Mouse (Mus musculus) spleen, adult 12 weeks (tissue): ENCODE results near the gene Gm20683.

ENCODE experiments used
- DNase-seq: peaks from one replicate; pipeline ENCODE4 v3.0.0; 2022; ENCODE audit warnings: low spot score

Gm20683 gene

DNA sequence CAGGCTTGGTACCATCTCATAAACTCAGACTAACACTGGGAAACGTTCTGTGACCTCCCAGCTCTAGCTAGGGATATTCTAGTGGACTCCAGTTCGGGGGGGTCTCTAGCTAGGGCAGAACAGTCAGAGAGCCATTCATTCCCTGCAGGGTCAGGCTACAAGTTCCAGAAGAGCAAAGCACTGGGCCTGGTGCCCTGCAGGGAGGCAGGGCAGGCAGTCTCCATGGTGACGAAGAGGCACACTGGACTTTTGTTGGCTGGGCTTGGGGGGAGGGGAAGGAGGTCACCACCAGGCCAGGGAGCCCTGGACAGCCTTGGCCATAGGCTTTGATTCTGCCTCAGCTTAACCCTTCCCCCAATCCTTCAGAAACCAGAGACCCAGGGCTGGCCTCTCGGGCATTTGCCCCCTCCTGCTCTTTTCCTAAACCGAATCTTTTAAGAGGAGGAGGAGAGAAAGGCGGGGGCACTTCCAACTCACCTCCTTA lies 45.9 kb downstream of the Gm20683 start, which contains the start of gene AC134908.4:
Gene AC134908.4, minus strand, starts transcription at position 51 of the 484 bp plus-strand sequence.
- DNase-seq: no peak

DNA sequence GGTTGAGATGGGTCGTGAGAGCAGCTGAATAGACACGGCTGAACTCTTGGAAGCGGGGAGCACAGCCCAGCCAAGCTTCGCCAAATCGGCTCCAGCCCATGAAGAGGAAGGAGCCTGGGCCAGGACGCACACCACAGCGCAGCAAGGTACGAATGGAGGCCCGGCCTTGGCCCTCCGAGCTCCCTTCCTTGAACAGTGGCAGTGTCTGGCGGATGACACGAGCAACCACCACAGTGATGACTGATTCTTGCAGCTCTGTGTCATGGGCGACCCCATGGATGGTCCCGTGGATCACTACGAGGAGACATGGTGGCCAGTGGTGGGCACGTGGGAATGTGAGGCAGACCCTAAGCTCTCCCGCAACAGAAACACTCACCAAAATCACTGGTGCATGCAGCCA lies 46.6 kb downstream of the Gm20683 start:
- DNase-seq: no peak

DNA sequence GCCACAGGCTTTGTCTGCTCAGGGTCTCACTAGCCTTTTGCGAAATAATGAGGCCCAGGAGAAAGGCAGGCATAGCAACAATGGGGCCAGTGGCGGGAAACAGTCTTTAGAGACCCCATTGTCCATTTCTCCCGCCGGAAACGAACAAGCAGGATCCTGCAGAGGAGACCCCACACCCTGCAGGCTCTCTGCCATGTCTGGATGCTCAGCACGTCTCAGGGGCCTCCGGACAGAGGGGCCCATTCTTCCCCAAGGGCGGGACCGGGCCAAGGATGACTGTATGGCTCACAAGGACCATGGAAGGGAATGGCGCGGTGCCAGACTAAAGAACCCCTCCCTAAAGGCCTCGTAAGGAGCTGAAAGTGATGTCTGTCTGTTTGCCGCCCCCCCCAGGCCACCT lies 47.4 kb downstream of the Gm20683 start:
- no peak for DNase-seq

DNA sequence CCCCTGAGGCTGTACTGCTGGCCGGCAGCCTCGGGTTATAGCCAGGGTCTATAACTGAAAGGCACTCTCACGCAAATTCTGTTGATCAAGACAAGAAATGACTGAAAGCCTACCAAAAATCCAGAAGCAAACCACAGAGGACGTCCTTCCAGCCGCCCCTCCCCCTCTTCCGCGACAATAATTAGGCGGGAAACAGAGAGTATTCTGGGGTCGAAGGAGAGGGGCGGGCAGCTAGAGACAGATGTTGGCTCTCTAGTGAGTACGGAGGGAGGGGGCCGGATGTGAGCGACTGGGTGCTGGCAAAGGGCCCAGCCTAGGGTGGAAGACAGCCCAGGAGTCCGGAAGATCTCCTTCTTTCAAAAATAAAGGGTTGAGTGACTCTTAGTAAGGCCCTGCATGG lies 48.9 kb downstream of the Gm20683 start, which contains the start of gene Fam173a:
Gene Fam173a, minus strand, starts transcription at position 287 of the 400 bp plus-strand sequence.
- peak; percentile 54 for DNase-seq

DNA sequence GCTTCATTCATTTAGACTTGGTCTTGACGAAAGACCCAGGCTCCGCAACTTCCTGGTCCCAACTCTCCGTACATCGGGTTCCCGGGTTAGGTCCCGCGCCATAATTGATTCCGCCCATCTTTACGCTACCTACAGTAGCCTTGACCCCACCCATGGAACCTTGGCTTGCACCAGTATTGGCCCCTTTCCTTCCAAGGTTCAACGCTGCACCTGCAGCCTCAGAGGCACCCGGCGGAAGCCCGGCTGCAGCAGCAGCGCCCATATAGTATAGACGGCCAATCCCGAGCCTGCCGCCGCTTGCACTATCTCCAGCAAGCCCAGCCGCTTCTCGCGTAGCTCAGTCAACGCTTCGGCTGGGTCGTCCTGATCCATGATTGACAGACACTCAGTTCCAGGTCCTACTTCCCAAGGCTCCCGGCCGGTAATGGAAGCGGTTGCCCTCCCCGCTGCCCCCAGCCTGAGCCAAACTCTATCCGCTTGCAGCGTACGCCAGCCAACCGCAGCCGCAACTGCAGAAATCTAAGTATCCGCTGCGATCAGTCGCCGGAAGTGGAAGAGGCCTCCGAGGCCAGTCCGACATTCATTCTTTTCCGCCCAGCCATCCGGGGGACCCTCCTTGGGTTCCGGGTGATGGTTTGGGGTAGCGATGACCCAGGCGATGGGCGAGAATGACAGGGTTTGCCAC lies 49.6 kb downstream of the Gm20683 start:
- DNase-seq: peak; percentile 78

DNA sequence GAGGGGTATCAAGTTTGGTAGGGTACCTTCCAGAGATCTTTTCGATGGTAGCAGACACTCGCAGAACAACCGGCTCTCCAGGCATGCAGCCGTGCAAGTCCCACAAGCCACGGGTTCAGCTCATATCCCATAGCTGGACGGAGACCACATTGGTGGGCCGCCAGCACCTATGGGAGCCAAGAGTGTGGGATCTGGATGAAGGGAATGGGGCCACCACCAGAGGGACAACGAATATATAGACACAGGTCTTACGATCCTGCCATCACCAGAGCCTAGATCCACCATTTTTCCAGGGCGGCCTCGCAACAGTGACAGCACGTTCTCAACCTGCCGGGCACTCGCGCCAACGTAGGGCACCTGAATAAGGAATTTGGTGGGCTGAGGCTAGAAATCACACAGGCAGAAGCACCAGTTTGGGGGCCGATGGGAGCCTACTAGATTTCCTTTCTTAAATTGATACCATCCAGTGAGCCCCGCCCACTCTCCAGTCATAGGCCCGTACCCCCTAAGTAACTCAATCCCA lies 50.2 kb downstream of the Gm20683 start:
- no peak for DNase-seq

DNA sequence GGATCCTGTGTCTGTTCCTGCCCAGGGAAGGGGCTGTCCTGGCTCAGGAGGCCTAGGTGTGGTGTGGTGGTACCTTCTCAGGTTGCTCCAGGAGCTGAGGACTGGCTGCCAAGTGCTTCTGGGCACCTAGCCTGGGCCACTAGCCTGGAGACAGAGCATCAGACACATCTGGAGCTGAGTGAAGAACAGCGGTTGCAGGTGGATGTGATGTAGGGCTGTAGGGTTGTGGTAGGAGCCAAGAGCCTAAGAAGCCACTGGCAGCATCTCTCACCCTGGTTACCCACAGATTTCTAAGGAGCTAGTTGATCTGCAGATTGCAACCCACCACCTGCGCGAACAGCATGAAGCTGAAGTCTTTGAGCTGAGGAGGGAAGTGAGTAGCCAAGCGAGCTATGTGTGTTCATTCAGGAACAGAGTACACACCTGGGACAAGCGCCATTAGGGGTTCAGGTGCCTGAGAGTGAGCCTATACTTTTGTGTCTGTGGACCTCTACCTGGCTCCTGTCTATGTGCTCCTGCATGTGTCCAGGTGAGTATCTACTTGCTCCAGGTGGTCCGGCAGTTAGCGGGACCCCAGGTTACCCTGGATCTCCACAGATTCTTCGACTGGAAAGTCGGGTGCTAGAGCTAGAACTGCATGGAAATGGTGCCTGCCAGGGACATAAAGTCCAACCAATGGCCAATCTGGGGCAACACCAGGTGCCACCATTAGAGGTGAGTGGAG lies 54.6 kb downstream of the Gm20683 start:
- no peak for DNase-seq

DNA sequence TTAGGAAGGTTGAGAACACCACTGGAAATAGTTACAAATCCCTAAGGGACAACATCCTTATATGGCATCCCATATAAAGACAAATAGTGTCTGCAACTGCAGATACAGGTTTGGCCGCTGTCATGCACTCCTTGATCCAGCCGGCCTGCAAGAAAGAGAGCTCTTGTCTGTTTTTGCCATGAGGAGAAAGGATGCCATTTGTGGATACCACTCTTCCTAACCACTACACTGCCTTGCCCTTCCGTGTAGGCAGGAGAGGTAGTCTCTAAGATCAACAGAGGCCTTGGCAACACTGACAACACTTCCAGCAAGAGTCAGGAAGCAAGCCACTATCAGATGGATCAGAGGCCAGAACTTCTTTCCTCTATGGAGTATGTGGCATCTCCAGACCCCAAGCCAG lies 55.3 kb downstream of the Gm20683 start, which contains the start of gene Ccdc78:
Gene Ccdc78, plus strand, starts transcription at position 301 of the 400 bp plus-strand sequence.
- DNase-seq: no peak

DNA sequence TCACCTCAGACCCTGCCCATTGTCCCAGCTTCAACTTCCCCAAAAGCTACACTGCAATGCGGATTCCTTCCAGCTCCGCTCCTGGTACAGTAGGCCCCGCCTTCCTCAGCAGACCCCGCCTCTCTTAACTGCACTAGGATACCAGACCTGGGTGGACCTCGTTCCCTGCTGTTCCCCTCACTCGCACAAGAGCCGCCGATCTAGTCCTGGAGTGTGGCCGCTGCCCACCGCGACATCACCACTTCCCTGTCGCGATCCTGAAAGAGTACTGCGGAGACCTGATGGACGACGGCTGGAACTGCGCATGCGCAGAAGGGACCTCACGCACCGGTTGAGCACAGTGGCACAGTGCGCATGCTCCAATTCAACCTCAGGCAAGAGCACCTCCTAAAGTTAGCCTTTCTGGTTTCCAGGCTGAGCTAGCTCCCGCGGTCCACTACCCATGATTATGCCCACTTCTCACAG lies 56.2 kb downstream of the Gm20683 start, which contains the start of gene Haghl:
Gene Haghl, minus strand, starts transcription at position 393 of the 465 bp plus-strand sequence.
- peak; percentile 91 for DNase-seq
